Mouse (Mus musculus) midbrain, embryonic 13.5 days (tissue): Measurements from ENCODE around the gene Crygc. TPM values are rescaled to one million over a fixed set of nuclear protein-coding genes. Genes with fewer than 3 reads are reported as not detected.

Experiments
- ATAC-seq: fragments of 200-750 bp; cut with Nextera tagmentation; 2 replicates; pipeline ENCODE4 v1.8.0; 2017; ENCODE audit warnings: mild to moderate bottlenecking, moderate TSS enrichment, moderate library complexity
- H3K27ac ChIP-seq: fragments of 300-500 bp; sonication (generic); 2 replicates; pipeline ENCODE4 v1.5.1; 2015; ENCODE audit warnings: inconsistent platforms, mild to moderate bottlenecking, moderate library complexity
- H3K27me3 ChIP-seq: fragments of 300-500 bp; sonication (generic); 2 replicates; pipeline ENCODE4 v1.6.1; 2015; ENCODE audit warnings: mild to moderate bottlenecking, inconsistent platforms
- H3K36me3 ChIP-seq: fragments of 300-500 bp; sonication (generic); 2 replicates; pipeline ENCODE4 v1.6.1; 2015; ENCODE audit warnings: mild to moderate bottlenecking, inconsistent platforms
- H3K4me1 ChIP-seq: fragments of 300-500 bp; sonication (generic); replicated peaks from 2 replicates; pipeline ENCODE4 v1.6.1; 2015; ENCODE audit warnings: inconsistent platforms
- H3K4me2 ChIP-seq: fragments of 300-500 bp; sonication (generic); replicated peaks from 2 replicates; pipeline ENCODE4 v1.6.1; 2015; ENCODE audit warnings: moderate library complexity, mild to moderate bottlenecking, inconsistent platforms
- H3K4me3 ChIP-seq: fragments of 300-500 bp; sonication (generic); replicated peaks from 2 replicates; pipeline ENCODE4 v1.5.1; 2015; ENCODE audit warnings: mild to moderate bottlenecking, inconsistent platforms
- H3K9ac ChIP-seq: fragments of 300-500 bp; sonication (generic); replicated peaks from 2 replicates; pipeline ENCODE4 v1.6.1; 2015; ENCODE audit warnings: mild to moderate bottlenecking, inconsistent platforms
- H3K9me3 ChIP-seq: fragments of 300-500 bp; sonication (generic); 2 replicates; pipeline ENCODE4 v1.6.1; 2016; ENCODE audit warnings: mild to moderate bottlenecking, inconsistent platforms
- WGBS: fragments of 180-500 bp; shearing (Covaris S2); methylation state at CpG from one replicate; pipeline ENCODE4 v1.1.7; 2015; 5-methylcytosine and 5-hydroxymethylcytosine counted together
- polyA plus RNA-seq: library from polyadenylated mRNA; unstranded; fragments of >200 nt; fragmentation: Nextera tagmentation; extraction: Ambion mirVana; gene quantifications from 2 replicates; pipeline ENCODE4 v1.2.1, GENCODE M21; 2015

The Crygc gene
- not detected in 2 replicates for polyA plus RNA-seq

DNA sequence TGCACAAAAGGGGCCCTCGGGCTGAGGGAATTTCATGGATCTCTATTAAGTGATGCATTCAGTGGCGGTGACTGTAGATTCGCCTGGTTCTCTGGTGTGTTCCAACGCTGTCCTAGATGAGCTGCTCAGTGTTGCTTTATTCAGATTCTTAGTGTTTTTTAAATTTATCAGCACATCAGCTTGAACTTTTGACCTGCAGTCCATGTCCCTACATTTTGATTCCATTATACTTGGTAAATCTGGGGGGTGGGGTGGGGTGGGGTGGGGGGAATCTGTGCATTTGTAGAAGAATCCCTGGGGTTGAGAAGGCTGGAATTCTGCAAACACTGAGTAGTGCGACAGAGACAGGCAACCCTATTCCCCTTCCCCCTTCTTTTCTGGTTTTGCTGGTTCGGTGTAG lies at the start of gene Crygc:
Crygc (minus strand) TSS at position 101 of the 400 bp plus-strand sequence.
- no peaks in the 10 kb centered on the region for H3K27me3 ChIP-seq
- no peak for ATAC-seq
- 55% methylated on average over 6 of the region's 6 CpGs for WGBS
- H3K4me1 ChIP-seq, result no peaks in the 10 kb centered on the region
- H3K27ac ChIP-seq, result no peak within 1 kb of the TSS
- H3K4me3 ChIP-seq, result no peak within 1 kb of the TSS
- no peak within 1 kb of the TSS for H3K4me2 ChIP-seq
- H3K9ac ChIP-seq, result no peak within 1 kb of the TSS
- no peaks in the 10 kb centered on the region for H3K36me3 ChIP-seq
- no peaks in the 10 kb centered on the region for H3K9me3 ChIP-seq

DNA sequence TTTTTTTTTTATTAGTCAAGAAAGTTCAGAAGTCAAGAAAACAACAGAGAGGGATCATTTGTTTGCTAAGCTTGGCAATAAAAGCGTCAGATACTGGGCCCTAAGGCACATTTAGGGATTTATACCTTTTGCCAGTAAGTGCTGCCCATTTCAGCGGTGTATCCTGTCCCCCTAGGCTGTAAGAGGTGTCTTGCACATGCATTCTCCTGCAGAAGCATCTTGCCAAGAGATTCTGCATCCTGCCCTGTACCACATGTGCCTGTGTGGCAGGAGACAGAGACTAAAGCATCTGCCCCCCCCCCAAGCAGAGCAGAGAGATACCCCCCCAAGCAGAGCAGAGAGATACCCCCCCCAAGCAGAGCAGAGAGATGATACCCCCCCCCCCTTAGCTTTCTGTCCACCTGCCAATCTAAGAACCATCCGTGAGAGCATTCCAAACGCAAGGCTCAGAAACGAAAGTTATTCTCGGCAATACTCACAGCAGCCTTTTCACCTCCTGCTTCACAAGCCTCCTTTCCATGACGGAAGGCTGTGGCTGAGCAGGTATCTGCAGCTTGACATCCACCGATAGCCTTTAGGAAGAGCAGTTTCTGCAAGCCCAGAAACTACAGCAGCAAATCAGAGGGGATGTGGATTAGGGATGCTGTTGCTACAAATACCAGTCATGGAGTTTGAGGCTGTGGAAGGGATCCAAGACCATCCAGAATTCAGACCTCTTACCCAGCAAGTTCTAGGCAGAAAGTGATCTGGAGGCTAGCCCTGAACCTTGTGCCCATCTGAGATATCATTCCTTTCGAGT lies 49.3 kb upstream of the Crygc start, which contains the start of gene D630023F18Rik:
D630023F18Rik (minus strand) TSS at position 641 of the 799 bp plus-strand sequence.
- Histone ChIP-seq H3K4me2 (peak within 1 kb of the TSS; percentile 50), H3K4me3 (peak within 1 kb of the TSS; percentile 23), H3K4me1 (no peaks in the 10 kb centered on the region), H3K27me3 (no peaks in the 10 kb centered on the region), H3K27ac (no peak within 1 kb of the TSS), H3K9me3 (no peaks in the 10 kb centered on the region), H3K36me3 (no peaks in the 10 kb centered on the region), H3K9ac (no peak within 1 kb of the TSS)
- no peak for ATAC-seq
- 27% methylated on average over 9 of the region's 9 CpGs for WGBS

- Histone ChIP-seq H3K9ac (no peak within 1 kb of the TSS), H3K4me1 (no peaks in the 10 kb centered on the region), H3K27me3 (no peaks in the 10 kb centered on the region), H3K27ac (no peak within 1 kb of the TSS), H3K9me3 (no peaks in the 10 kb centered on the region), H3K36me3 (no peaks in the 10 kb centered on the region), H3K4me2 (no peak within 1 kb of the TSS), H3K4me3 (no peak within 1 kb of the TSS)
- 76% methylated on average over 1 of the region's 1 CpGs for WGBS
- ATAC-seq, result no peak
These were observed 45.9 kb upstream of the Crygc start, which contains the start of gene Gm28845 for GRCm38 (mm10) chr1:65119438-65119837. TSS of gene Gm28845 (minus strand) at chr1:65119558.

DNA sequence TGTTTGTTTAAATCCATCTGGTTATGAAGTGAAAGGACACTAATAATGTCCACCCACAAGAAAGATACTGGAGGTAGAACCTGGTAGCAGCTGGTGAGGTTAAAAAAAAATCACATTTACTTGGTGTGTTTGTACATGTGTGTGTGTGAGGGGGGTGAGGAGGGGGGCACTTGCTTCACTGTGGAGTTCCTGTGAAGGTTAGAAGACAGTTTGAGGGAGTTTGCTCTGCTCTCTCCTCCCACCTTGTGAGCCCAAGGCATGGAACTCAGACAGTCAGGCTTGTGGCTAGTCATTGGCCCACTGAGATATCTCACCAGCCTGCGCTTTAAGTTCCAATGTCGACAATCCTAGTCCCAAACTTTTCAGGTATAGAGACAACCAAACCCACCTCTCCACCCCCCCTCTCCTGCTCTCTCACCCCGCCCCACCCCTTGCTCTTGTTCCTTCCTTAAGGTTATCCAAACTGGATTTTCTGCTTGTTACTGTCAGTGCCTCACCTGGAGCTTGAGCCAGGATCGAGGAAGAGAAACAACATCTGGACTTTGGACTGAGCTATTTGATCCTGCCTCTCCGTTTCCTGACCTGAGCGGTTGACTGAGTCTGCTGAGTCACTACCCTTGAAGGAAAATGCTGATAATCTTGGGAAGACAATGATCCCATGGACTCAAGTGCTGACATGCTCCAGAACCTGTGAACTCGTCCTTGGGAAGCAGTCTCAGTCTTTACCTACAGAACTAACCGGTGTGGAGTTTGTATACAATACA lies 44.8 kb upstream of the Crygc start:
- H3K9ac ChIP-seq, result no peak overlapping the region
- H3K27me3 ChIP-seq, result no peaks in the 10 kb centered on the region
- H3K4me1 ChIP-seq, result no peaks in the 10 kb centered on the region
- WGBS, result 82% methylated on average over 8 of the region's 8 CpGs
- no peak overlapping the region for H3K4me3 ChIP-seq
- no peaks in the 10 kb centered on the region for H3K36me3 ChIP-seq
- no peak overlapping the region for H3K27ac ChIP-seq
- no peaks in the 10 kb centered on the region for H3K9me3 ChIP-seq
- no peak overlapping the region for H3K4me2 ChIP-seq
- ATAC-seq, result no peak

DNA sequence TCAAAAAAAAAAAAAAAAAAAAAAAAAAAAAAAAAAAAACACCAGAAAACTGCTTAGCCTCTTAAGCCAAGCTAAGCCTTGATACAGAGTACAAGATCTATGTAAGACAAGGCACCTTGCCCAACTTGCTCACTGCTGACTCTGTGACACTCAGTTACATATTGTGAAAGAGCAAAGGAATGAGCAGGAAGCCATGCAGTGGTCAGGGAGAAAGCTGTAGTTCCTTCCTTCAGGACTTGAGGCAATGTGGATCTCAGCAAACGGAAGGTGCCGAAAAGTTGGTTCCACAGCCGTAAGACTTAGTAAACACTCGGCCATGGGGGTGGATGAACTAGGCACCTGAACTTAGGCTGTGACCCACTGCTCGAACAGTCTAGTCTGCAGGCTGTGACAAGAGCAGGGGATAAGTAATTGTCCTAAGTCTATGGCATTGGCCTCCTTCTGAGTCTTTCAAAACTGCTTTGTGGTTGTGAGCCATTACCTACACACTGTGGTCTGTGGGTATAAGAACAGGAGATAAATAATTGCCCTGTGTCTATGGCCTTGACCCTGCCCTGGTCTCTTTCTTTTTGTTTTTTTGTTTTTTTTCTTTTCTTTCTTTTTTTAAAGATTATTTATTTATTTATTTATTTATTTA lies 40.2 kb upstream of the Crygc start:
- no peak for ATAC-seq
- 89% methylated on average over 5 of the region's 5 CpGs for WGBS
- H3K4me1 ChIP-seq, result no peaks in the 10 kb centered on the region

DNA sequence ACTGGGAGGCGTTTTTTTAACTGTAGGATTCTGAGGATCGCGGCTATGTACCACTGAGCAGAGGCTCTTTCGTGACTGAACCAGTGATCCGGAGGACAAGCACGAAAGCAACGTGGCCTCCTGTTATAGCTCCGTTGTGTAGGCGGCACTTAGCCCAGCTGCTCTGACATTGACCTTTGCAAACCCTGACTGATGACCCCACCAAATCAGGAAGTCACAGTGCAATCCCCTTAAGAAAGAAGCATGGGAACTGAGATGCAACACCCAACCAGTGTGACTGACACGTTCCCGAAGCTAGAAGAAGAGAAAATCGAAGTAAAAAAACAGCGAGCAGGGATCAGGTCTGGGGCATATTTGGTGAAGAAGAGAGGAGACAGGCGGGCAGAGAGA lies 39.3 kb upstream of the Crygc start:
- Histone ChIP-seq H3K4me1 (no peaks in the 10 kb centered on the region), H3K36me3 (no peaks in the 10 kb centered on the region), H3K27ac (no peak overlapping the region), H3K4me2 (peak overlapping the region; percentile 29), H3K27me3 (no peaks in the 10 kb centered on the region), H3K9ac (no peak overlapping the region), H3K4me3 (no peak overlapping the region), H3K9me3 (no peaks in the 10 kb centered on the region)
- ATAC-seq, result no peak
- 59% methylated on average over 14 of the region's 14 CpGs for WGBS

More for the DNA sequence above, 40.2 kb upstream of the Crygc start:
- Histone ChIP-seq H3K36me3 (no peaks in the 10 kb centered on the region), H3K4me3 (no peak overlapping the region), H3K9me3 (no peaks in the 10 kb centered on the region), H3K27ac (no peak overlapping the region), H3K9ac (no peak overlapping the region), H3K4me2 (no peak overlapping the region), H3K27me3 (no peaks in the 10 kb centered on the region)

- Histone ChIP-seq H3K27ac (no peak overlapping the region), H3K4me2 (peak overlapping the region; percentile 29), H3K9ac (no peak overlapping the region), H3K27me3 (no peaks in the 10 kb centered on the region), H3K4me3 (no peak overlapping the region), H3K9me3 (no peaks in the 10 kb centered on the region), H3K36me3 (no peaks in the 10 kb centered on the region), H3K4me1 (no peaks in the 10 kb centered on the region)
- WGBS, result 11% methylated on average over 8 of the region's 8 CpGs
- peak; percentile 82 for ATAC-seq
These were observed 38.7 kb upstream of the Crygc start for GRCm38 (mm10) chr1:65112031-65112806.

GRCm38 (mm10) chr1:65109756-65110435 lies 36.4 kb upstream of the Crygc start:
- Histone ChIP-seq H3K4me3 (no peak overlapping the region), H3K36me3 (no peaks in the 10 kb centered on the region), H3K4me2 (no peak overlapping the region), H3K27me3 (no peaks in the 10 kb centered on the region), H3K4me1 (no peaks in the 10 kb centered on the region), H3K27ac (no peak overlapping the region), H3K9ac (no peak overlapping the region), H3K9me3 (no peaks in the 10 kb centered on the region)
- 79% methylated on average over 25 of the region's 25 CpGs for WGBS
- no peak for ATAC-seq

- Histone ChIP-seq H3K4me2 (no peak overlapping the region), H3K27me3 (no peaks in the 10 kb centered on the region), H3K4me1 (no peaks in the 10 kb centered on the region), H3K36me3 (no peaks in the 10 kb centered on the region), H3K4me3 (no peak overlapping the region), H3K9me3 (no peaks in the 10 kb centered on the region), H3K27ac (no peak overlapping the region), H3K9ac (no peak overlapping the region)
- no peak for ATAC-seq
- 93% methylated on average over 8 of the region's 8 CpGs for WGBS
These were observed 35.7 kb upstream of the Crygc start for GRCm38 (mm10) chr1:65109196-65109595.

DNA sequence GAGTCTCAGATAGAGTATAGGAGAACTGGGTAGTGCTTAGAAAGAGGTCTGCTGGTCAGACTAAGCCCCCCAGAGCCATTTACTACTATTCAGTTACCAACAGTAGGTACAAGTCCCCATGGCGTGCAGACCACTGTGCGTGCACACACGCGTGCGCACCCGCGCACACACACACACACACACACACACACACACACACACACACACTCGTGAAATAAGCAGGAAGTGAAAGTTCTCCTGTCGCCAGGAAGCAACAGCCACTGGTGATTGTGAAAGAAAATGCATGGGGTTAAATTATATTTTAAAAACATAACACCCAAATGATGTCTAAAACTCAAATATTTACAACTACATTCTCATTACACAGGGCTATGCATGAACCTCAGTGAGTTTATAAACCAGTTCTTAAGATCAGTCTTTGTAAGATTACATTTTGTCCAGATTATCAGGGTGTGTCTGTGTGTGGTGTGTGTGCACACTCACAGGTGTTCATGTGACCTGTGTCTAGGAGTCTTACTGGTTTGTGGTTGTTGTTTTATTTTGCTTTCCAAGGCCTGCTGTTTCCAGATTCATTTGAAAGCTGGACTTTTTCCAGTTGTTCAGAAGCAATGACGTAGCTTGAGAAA lies 34.3 kb upstream of the Crygc start:
- H3K9me3 ChIP-seq, result no peaks in the 10 kb centered on the region
- no peaks in the 10 kb centered on the region for H3K4me1 ChIP-seq
- no peak overlapping the region for H3K4me2 ChIP-seq
- H3K27ac ChIP-seq, result no peak overlapping the region
- no peaks in the 10 kb centered on the region for H3K36me3 ChIP-seq
- H3K9ac ChIP-seq, result no peak overlapping the region
- 89% methylated on average over 10 of the region's 10 CpGs for WGBS
- ATAC-seq, result no peak
- H3K27me3 ChIP-seq, result no peaks in the 10 kb centered on the region
- no peak overlapping the region for H3K4me3 ChIP-seq

GRCm38 (mm10) chr1:65103273-65103672 lies 29.8 kb upstream of the Crygc start, which contains the start of gene Cryga:
TSS of gene Cryga (minus strand) at chr1:65103373.
- no peak within 1 kb of the TSS for H3K9ac ChIP-seq
- no peak for ATAC-seq
- H3K36me3 ChIP-seq, result no peaks in the 10 kb centered on the region
- H3K4me3 ChIP-seq, result no peak within 1 kb of the TSS
- H3K9me3 ChIP-seq, result no peaks in the 10 kb centered on the region
- no peaks in the 10 kb centered on the region for H3K27me3 ChIP-seq
- H3K4me1 ChIP-seq, result no peaks in the 10 kb centered on the region
- 87% methylated on average over 11 of the region's 11 CpGs for WGBS
- no peak within 1 kb of the TSS for H3K4me2 ChIP-seq
- H3K27ac ChIP-seq, result no peak within 1 kb of the TSS
